Mouse (Mus musculus) embryo, embryonic 10.5 days (tissue): Measurements from ENCODE around the gene Fndc3a.

ENCODE experiments used
- DNase-seq: peaks from one replicate; pipeline ENCODE4 v3.0.0-alpha.2; 2015; ENCODE audit warnings: low spot score

Gene Fndc3a

DNA sequence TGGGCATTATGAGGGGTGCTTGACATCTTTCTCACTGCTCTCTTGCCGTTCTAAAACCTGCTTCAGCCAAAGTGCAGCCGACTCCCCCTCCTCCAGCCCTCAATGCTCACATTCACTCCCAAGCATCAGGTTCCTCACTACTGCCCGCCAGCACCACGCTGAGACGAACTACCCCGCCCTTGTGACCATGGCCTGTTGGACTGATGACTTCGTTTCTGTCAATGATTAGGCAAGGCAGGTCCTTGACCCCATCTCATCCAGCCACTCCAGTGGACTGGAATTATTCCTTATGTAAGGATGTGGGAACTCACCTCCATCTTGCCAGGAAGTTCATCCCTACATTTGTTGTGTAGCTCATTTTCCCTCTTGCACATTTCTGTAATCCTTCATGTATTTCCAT is 175.9 kb downstream of the Fndc3a start:
- no peak for DNase-seq

DNA sequence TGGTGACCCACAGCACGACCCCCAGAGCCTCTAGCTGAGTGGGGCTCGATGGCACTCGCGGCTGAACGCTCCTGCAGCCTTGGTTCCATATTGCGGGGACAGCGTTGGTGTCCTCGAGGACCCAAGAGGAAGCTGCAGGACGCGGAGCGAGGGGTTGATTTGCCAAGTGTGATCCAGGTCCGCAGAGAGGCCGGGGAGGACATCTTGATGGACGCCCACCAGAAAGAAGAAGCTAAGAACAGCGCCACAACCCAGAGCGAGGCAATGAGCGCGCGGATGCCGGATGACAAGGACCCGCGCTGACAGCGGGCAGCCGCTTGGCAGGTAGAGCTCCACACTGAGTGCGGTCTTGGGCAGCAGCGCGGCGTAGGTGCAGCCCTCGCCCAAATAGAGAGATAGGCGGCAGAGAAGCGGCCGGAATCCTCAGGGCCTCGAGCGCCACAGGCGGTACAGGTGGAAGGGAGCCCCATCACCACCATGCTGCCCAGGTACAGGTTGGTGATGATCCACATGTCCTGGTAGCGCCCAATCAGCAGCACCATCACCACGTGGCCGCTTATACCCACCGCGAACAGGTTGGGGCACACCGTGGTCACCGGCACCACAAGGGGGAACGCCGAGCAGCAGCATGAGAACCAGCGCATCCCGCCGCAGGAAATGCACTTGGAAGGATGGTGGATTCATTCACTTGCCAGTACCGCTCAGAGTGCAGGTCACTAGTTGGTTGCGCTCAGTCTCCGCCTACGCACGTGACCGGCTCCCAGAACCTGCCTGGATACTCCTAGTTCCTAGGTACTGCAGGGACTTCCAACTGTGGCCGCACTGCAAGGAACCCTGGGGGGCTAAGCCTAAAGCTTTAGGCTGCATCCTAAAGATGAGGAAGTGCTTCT is 177.5 kb downstream of the Fndc3a start:
- peak; percentile 60 for DNase-seq

- no peak for DNase-seq
These were observed 182.7 kb downstream of the Fndc3a start for GRCm38 (mm10) chr14:72527126-72527525.

GRCm38 (mm10) chr14:72519561-72519960 is 190.2 kb downstream of the Fndc3a start:
- no peak for DNase-seq

DNA sequence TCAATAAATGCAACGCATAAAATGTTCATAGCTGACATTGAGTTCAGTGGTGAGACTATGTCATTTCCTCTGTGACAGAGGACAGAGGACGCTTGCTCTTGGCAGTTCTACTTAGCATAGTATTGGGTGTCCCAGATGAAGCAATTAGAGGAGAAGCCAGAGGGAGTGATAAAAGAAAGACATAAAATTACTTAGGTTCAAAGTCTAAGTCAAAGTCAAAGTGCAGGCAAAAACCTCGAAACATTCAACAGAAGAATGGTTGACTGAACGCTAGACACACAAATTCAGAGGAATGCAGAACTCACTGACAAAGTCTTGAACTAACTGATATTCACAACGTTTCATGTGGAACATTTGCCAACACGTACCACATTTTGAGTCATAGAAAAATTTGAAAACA is 191.0 kb downstream of the Fndc3a start:
- no peak for DNase-seq

GRCm38 (mm10) chr14:72516376-72516775 is 193.4 kb downstream of the Fndc3a start:
- DNase-seq, result peak; percentile 67

DNA sequence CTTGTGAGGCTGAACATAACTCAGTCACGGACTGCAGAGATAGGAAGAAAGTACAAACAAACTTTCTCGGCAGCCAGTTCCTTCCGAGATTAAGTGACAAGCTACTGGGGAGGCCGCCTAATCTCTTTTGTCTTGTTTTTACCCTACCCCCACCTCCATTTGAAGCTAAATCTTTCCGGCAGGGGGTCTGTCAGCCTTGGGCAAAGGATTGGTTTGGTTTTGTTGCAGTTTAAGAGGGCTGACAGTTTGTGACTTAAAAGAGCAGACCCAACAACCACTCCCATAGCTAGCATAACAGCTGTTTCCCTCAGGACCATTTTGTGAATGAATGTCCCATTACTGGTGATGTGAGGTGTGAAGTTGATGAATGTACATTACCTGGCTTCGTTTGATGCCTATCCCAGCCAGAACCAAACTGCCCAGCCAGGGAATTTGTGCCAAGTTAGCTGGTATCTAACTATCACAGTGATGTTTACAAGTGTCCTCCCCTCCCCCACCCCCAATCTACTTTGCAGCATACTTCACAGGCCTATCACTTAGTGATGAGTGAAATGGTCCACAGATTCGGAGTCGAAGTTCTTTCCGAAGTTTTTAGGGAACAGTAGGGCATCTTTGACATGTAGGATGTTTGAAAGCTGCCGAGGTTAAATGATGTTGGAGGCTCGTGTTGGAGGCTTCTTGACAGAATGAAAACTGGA is 202.9 kb downstream of the Fndc3a start:
- DNase-seq, result no peak

- DNase-seq, result peak; percentile 56
These were observed 203.6 kb downstream of the Fndc3a start for GRCm38 (mm10) chr14:72506018-72506722.

DNA sequence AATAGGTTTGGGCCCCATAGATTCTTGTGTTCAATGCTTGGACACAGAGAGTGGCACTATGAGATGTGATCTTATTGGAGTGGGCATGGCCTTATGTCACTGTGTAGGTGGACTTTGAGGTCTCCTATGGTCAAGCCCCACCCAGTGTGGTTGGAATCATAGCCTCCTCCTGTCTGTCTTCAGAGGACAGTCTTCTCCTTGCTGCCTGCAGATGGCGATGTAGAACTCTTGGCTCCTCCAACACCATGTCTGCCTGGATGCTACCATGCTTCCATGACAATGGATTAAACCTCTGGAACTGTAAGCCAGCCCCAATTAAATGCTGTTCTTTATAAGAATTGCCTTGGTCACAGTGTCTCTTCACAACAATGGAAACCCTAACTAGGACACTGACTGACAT is 204.8 kb downstream of the Fndc3a start:
- peak; percentile 12 for DNase-seq

GRCm38 (mm10) chr14:72503241-72503640 is 206.6 kb downstream of the Fndc3a start:
- DNase-seq, result no peak

DNA sequence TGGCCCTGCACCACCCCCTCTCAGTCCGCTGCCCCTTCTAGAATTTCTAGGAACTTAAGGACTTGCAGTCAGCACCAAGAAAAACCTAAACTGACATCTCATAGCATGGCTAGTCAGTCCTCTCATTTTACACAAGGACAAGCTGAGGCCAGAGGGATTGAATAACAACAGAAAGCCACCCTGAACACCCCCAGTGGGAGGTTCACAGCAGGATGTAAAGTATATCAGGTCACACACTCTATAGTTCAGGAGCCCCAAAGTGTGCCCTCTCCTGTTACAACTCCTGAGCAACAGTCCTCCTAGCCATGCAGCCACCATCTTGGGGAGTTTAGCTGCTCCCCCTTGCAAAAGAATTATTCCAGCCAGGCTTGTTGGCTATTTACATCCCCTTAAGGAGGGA is 216.0 kb downstream of the Fndc3a start:
- no peak for DNase-seq

DNA sequence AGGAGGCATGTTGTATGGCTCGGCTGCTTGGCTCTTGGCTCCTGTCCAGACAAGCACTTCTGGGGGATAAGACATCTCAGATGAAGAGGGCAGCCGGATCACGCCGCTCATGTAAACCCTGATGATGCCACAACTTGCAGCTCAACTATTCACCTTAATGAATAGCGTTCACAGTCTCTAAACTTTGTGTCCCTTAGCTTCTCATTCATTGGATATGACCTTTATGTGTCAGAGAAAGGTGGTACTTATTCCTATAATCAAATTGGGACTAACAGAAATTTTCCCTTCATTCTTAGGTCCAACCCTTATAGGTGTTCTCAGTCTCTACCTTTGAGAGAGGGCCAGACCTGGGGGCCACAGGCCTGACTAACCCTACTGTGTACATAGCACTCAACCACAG is 218.1 kb downstream of the Fndc3a start, which contains the start of gene Gm9195:
Gene Gm9195, minus strand, starts transcription at position 101 of the 400 bp plus-strand sequence.
- no peak for DNase-seq

DNA sequence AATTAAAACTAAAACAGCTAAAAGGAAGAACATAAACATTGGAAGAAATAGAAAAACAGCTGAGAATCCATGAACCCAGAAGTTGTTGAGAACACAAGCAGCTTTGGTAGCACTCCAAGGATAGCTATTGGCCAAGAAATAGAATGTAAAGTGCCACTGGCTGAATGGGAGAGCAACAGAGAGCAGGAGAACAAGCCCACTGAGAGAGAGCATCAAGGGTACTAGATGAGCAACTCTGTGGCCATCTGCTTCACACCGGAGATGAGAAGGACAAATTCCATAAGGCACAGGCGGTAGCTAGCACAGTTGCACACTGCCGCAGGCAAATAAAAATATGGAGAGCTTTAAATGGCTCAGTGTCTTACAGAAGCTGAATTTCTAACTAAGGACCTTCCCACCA is 219.4 kb downstream of the Fndc3a start:
- DNase-seq, result no peak
